Mouse (Mus musculus) CH12.LX (cell line): ENCODE measurements around the gene Trex1. TPM values are rescaled to one million over a fixed set of nuclear protein-coding genes. Genes with fewer than 3 reads are reported as not detected.

ENCODE experiments used
- DNase-seq: peaks from one replicate; pipeline ENCODE4 v3.0.0-alpha.2; 2013; ENCODE audit errors: extremely low read depth
- H3K27ac ChIP-seq: 2 replicates; pipeline ENCODE4 v1.5.1; 2012; ENCODE audit warnings: low read depth, mild to moderate bottlenecking, control low read depth, moderate library complexity; ENCODE audit not compliant: insufficient read depth
- H3K27me3 ChIP-seq: replicated peaks from 2 replicates; pipeline ENCODE3; 2012; ENCODE audit warnings: inconsistent platforms
- H3K36me3 ChIP-seq, 2 experiments: replicated peaks in 1 of 2; 2 replicates each; pipeline versions ENCODE3 to v1.6.1; 2012; ENCODE audit warnings: inconsistent platforms in 1 of 2, low read length in 1 of 2, mild to moderate bottlenecking in 1 of 2, mixed read lengths in 1 of 2, moderate library complexity in 1 of 2; ENCODE audit not compliant: control insufficient read depth in 1 of 2, insufficient read depth in 1 of 2
- H3K4me1 ChIP-seq, 2 experiments: 2 replicates each; pipeline ENCODE4 v1.6.1; 2012; ENCODE audit warnings: inconsistent platforms in 1 of 2, moderate library complexity in 1 of 2; ENCODE audit not compliant: insufficient read depth in 2 of 2, control insufficient read depth in 1 of 2
- H3K4me2 ChIP-seq: 2 replicates; pipeline ENCODE4 v1.6.1; 2012; ENCODE audit warnings: low read depth, mild to moderate bottlenecking, control low read depth; ENCODE audit not compliant: poor library complexity, insufficient read depth, severe bottlenecking
- H3K4me3 ChIP-seq, 3 experiments: fragments of 150-350 bp in 1 of 3; sonication (generic) in 1 of 3; replicated peaks in 1 of 3; 2 replicates each; pipeline versions ENCODE3 to v1.5.1; 2011 to 2012; ENCODE audit warnings: low read depth in 2 of 3, low read length in 2 of 3, mild to moderate bottlenecking in 2 of 3, moderate library complexity in 2 of 3, control low read depth in 1 of 3, improper control_type of control experiment in 1 of 3, inconsistent platforms in 1 of 3, mixed read lengths in 1 of 3; ENCODE audit not compliant: poor library complexity in 1 of 3
- H3K79me2 ChIP-seq: replicated peaks from 2 replicates; pipeline ENCODE4 v1.6.1; 2012; ENCODE audit warnings: mild to moderate bottlenecking, moderate library complexity; ENCODE audit not compliant: control insufficient read depth, poor library complexity, insufficient read depth, severe bottlenecking; ENCODE audit errors: extremely low read depth
- H3K9ac ChIP-seq: 2 replicates; pipeline ENCODE4 v1.6.1; 2012; ENCODE audit warnings: low read depth, mild to moderate bottlenecking, control low read depth, moderate library complexity; ENCODE audit not compliant: insufficient read depth
- H3K9me3 ChIP-seq: replicated peaks from 2 replicates; pipeline ENCODE3; 2012; ENCODE audit warnings: low read length, inconsistent platforms, mixed read lengths
- BHLHE40 ChIP-seq: IDR thresholded peaks from 2 replicates; pipeline ENCODE4 v1.6.1; 2011; ENCODE audit warnings: mild to moderate bottlenecking, low read depth, low read length, improper control_type of control experiment
- CHD1 ChIP-seq: IDR thresholded peaks from 2 replicates; pipeline ENCODE4 v1.6.1; 2012; ENCODE audit warnings: low read depth, low read length, improper control_type of control experiment, inconsistent platforms
- CHD2 ChIP-seq: IDR thresholded peaks from 2 replicates; pipeline ENCODE4 v1.6.1; 2011; ENCODE audit warnings: low read length, improper control_type of control experiment
- CTCF ChIP-seq, 2 experiments: IDR thresholded peaks in 1 of 2; conservative IDR thresholded peaks in 1 of 2; 2 replicates each; pipeline ENCODE4 v1.5.1; 2011 to 2012; ENCODE audit warnings: low read depth in 2 of 2, low read length in 2 of 2, improper control_type of control experiment in 1 of 2, inconsistent platforms in 1 of 2, mild to moderate bottlenecking in 1 of 2, moderate library complexity in 1 of 2
- E2F4 ChIP-seq: IDR thresholded peaks from 2 replicates; pipeline ENCODE4 v1.6.1; 2011; ENCODE audit warnings: low read depth, low read length, improper control_type of control experiment; ENCODE audit not compliant: insufficient replicate concordance
- ELF1 ChIP-seq: IDR thresholded peaks from 2 replicates; pipeline ENCODE4 v1.6.1; 2014; ENCODE audit warnings: low read depth, mild to moderate bottlenecking, inconsistent platforms, low read length, improper control_type of control experiment
- EP300 ChIP-seq: IDR thresholded peaks from 2 replicates; pipeline ENCODE4 v1.6.1; 2011; ENCODE audit warnings: low read length, improper control_type of control experiment
- ETS1 ChIP-seq: conservative IDR thresholded peaks from 2 replicates; pipeline ENCODE4 v1.6.1; 2012; ENCODE audit warnings: low read depth, mild to moderate bottlenecking, inconsistent platforms, low read length, improper control_type of control experiment, moderate library complexity
- GABPA ChIP-seq: IDR thresholded peaks from 2 replicates; pipeline ENCODE4 v1.6.1; 2012; ENCODE audit warnings: low read depth, low read length, improper control_type of control experiment, inconsistent platforms; ENCODE audit not compliant: insufficient replicate concordance
- HCFC1 ChIP-seq: IDR thresholded peaks from 2 replicates; pipeline ENCODE4 v1.6.1; 2012; ENCODE audit warnings: low read depth, mild to moderate bottlenecking, inconsistent platforms, low read length, improper control_type of control experiment
- IRF4 ChIP-seq: IDR thresholded peaks from 2 replicates; pipeline ENCODE4 v1.6.1; 2014; ENCODE audit warnings: low read depth, mild to moderate bottlenecking, inconsistent platforms, low read length, improper control_type of control experiment
- JUN ChIP-seq: IDR thresholded peaks from 2 replicates; pipeline ENCODE4 v1.6.1; 2011; ENCODE audit warnings: low read depth, mild to moderate bottlenecking, low read length, improper control_type of control experiment, moderate library complexity; ENCODE audit not compliant: insufficient read depth
- JUND ChIP-seq: conservative IDR thresholded peaks from 2 replicates; pipeline ENCODE4 v1.6.1; 2011; ENCODE audit warnings: low read depth, low read length, improper control_type of control experiment
- KAT2A ChIP-seq: IDR thresholded peaks from 2 replicates; pipeline ENCODE4 v1.6.1; 2012; ENCODE audit warnings: low read length, improper control_type of control experiment, inconsistent platforms; ENCODE audit not compliant: insufficient replicate concordance
- MAFK ChIP-seq: IDR thresholded peaks from 2 replicates; pipeline ENCODE4 v1.6.1; 2011; ENCODE audit warnings: low read length, improper control_type of control experiment; ENCODE audit not compliant: insufficient replicate concordance
- MAX ChIP-seq: IDR thresholded peaks from 2 replicates; pipeline ENCODE4 v1.6.1; 2011; ENCODE audit warnings: low read length, improper control_type of control experiment
- MAZ ChIP-seq: IDR thresholded peaks from 2 replicates; pipeline ENCODE4 v1.6.1; 2012; ENCODE audit warnings: low read depth, mild to moderate bottlenecking, inconsistent platforms, low read length, improper control_type of control experiment, moderate library complexity
- MEF2A ChIP-seq: IDR thresholded peaks from 2 replicates; pipeline ENCODE4 v1.6.1; 2014; ENCODE audit warnings: low read depth, mild to moderate bottlenecking, inconsistent platforms, low read length, improper control_type of control experiment, borderline replicate concordance
- MXI1 ChIP-seq: IDR thresholded peaks from 2 replicates; pipeline ENCODE4 v1.6.1; 2011; ENCODE audit warnings: mild to moderate bottlenecking, low read depth, low read length, improper control_type of control experiment
- MYC ChIP-seq: IDR thresholded peaks from 2 replicates; pipeline ENCODE4 v1.6.1; 2011; ENCODE audit warnings: low read depth, mild to moderate bottlenecking, improper control_type of control experiment, low read length
- NELFE ChIP-seq: IDR thresholded peaks from 2 replicates; pipeline ENCODE4 v1.6.1; 2011; ENCODE audit warnings: low read depth, low read length, improper control_type of control experiment
- NRF1 ChIP-seq: IDR thresholded peaks from 2 replicates; pipeline ENCODE4 v1.6.1; 2014; ENCODE audit warnings: low read depth, mild to moderate bottlenecking, inconsistent platforms, low read length, improper control_type of control experiment, moderate library complexity
- PAX5 ChIP-seq: IDR thresholded peaks from 2 replicates; pipeline ENCODE4 v1.6.1; 2012; ENCODE audit warnings: low read length, inconsistent platforms, mixed read lengths
- POLR2A ChIP-seq: IDR thresholded peaks from 2 replicates; pipeline ENCODE4 v1.6.1; 2011; ENCODE audit warnings: low read depth, mild to moderate bottlenecking, improper control_type of control experiment, low read length
- POLR2AphosphoS2 ChIP-seq: IDR thresholded peaks from 2 replicates; pipeline ENCODE4 v1.6.1; 2011; ENCODE audit warnings: low read depth, low read length, improper control_type of control experiment
- RAD21 ChIP-seq: IDR thresholded peaks from 2 replicates; pipeline ENCODE4 v1.6.1; 2011; ENCODE audit warnings: low read depth, mild to moderate bottlenecking, low read length, improper control_type of control experiment, moderate library complexity
- RCOR1 ChIP-seq: conservative IDR thresholded peaks from 2 replicates; pipeline ENCODE4 v1.6.1; 2012; ENCODE audit warnings: low read depth, mild to moderate bottlenecking, inconsistent platforms, low read length, improper control_type of control experiment
- SIN3A ChIP-seq: IDR thresholded peaks from 2 replicates; pipeline ENCODE4 v1.6.1; 2012; ENCODE audit warnings: low read length, improper control_type of control experiment, inconsistent platforms
- SMC3 ChIP-seq: IDR thresholded peaks from 2 replicates; pipeline ENCODE4 v1.6.1; 2011; ENCODE audit warnings: low read depth, low read length, improper control_type of control experiment
- TBP ChIP-seq: conservative IDR thresholded peaks from 2 replicates; pipeline ENCODE4 v1.6.1; 2011; ENCODE audit warnings: low read depth, low read length, improper control_type of control experiment
- TCF12 ChIP-seq: IDR thresholded peaks from 2 replicates; pipeline ENCODE4 v1.6.1; 2014; ENCODE audit warnings: low read depth, mild to moderate bottlenecking, inconsistent platforms, low read length, improper control_type of control experiment
- UBTF ChIP-seq: IDR thresholded peaks from 2 replicates; pipeline ENCODE4 v1.6.1; 2012; ENCODE audit warnings: low read depth, mild to moderate bottlenecking, inconsistent platforms, low read length, improper control_type of control experiment, moderate library complexity
- USF1 ChIP-seq: IDR thresholded peaks from 2 replicates; pipeline ENCODE4 v1.6.1; 2014; ENCODE audit warnings: low read depth, mild to moderate bottlenecking, inconsistent platforms, low read length, improper control_type of control experiment
- USF2 ChIP-seq: conservative IDR thresholded peaks from 2 replicates; pipeline ENCODE4 v1.6.1; 2011; ENCODE audit warnings: low read depth, low read length, improper control_type of control experiment
- ZC3H11A ChIP-seq: IDR thresholded peaks from 2 replicates; pipeline ENCODE4 v1.6.1; 2012; ENCODE audit warnings: low read depth, mild to moderate bottlenecking, inconsistent platforms, low read length, improper control_type of control experiment
- ZKSCAN1 ChIP-seq: IDR thresholded peaks from 2 replicates; pipeline ENCODE4 v1.6.1; 2012; ENCODE audit warnings: low read depth, inconsistent platforms, low read length, improper control_type of control experiment, borderline replicate concordance
- ZMIZ1 ChIP-seq: IDR thresholded peaks from 2 replicates; pipeline ENCODE4 v1.6.1; 2012; ENCODE audit warnings: low read depth, mild to moderate bottlenecking, inconsistent platforms, low read length, improper control_type of control experiment
- ZNF384 ChIP-seq: IDR thresholded peaks from 2 replicates; pipeline ENCODE4 v1.6.1; 2012; ENCODE audit warnings: low read depth, low read length, improper control_type of control experiment, inconsistent platforms
- dilution Hi-C: fragments of 300-500 bp; cut with MboI; formaldehyde crosslinking; loops from 2 replicates; pipeline ENCODE4 v1.14.3; 2020; ENCODE audit warnings: low sequenced_read_pairs; ENCODE audit not compliant: extremely low pct_unique_long_range_greater_than_20kb, extremely low pct_ligation_motif_present
- in situ Hi-C: fragments of 300-500 bp; cut with MboI; formaldehyde crosslinking; loops from 3 replicates; pipeline ENCODE4 v1.14.3; 2019; ENCODE audit warnings: low sequenced_read_pairs, low pct_ligation_motif_present, low pct_unique_long_range_greater_than_20kb, mixed read lengths
- polyA plus RNA-seq: library from polyadenylated mRNA; unstranded; fragments of >175 nt; gene quantifications from 2 replicates; pipeline ENCODE4 v1.2.1, GENCODE M21; 2012; ENCODE audit warnings: low read depth; ENCODE audit not compliant: insufficient read length
- total RNA-seq, 2 experiments: library from RNA; depleted of rRNA; stranded (reverse); fragments of 300-350 nt in 1 of 2; fragments of >200 nt in 1 of 2; gene quantifications; 2 replicates each; pipeline ENCODE4 v1.2.3; 2012 to 2014

Gene Trex1
- total and polyA plus RNA-seq, 3 experiments, result 20.8 to 22.9 (median 21.1) TPM

GRCm38 (mm10) chr9:109051651-109052489 is 7.7 kb downstream of the Trex1 start:
- Histone ChIP-seq H3K36me3 (peaks cover 12 to 27% of the 10 kb centered on the region in 2 experiments), H3K9ac (peak overlapping the region; percentile 56), H3K79me2 (peaks cover 64% of the 10 kb centered on the region), H3K27ac (peak overlapping the region; percentile 93), H3K4me3 (peak overlapping the region; percentile 67 to 91 (median 70)), H3K4me2 (peak overlapping the region; percentile 88), H3K27me3 (no peaks in the 10 kb centered on the region), H3K9me3 (no peaks in the 10 kb centered on the region), H3K4me1 (peaks cover 27 to 57% of the 10 kb centered on the region in 2 experiments)
- dilution Hi-C loops (no loop called here), in situ Hi-C loops (no loop called here)
- DNase-seq, result peak; percentile 74
- TF ChIP-seq NRF1 (no peak), KAT2A (0 out of 2 replicates have a peak, but pooled peaks have one; percentile 38), NELFE (peak; percentile 30; the same call in 1 of the 2 replicates), ZMIZ1 (no peak), MAZ (peak; percentile 34; the same call in 1 of the 2 replicates), POLR2AphosphoS2 (no peak), MAX (no peak), CHD2 (0 out of 2 replicates have a peak, but pooled peaks have one; percentile 14), ZKSCAN1 (no peak), MXI1 (no peak; the same call in 1 of the 2 replicates), ETS1 (peak; percentile 37; the same call in 1 of the 2 replicates), ELF1 (no peak; the same call in 1 of the 2 replicates), POLR2A (no peak), RCOR1 (peak; percentile 46; the same call in 1 of the 2 replicates), MEF2A (no peak; the same call in 1 of the 2 replicates), GABPA (no peak), MYC (0 out of 2 replicates have a peak, but pooled peaks have one; percentile 13), TBP (0 out of 2 replicates have a peak, but pooled peaks have one; percentile 37), BHLHE40 (peak; percentile 31), EP300 (peak; percentile 17; the same call in 1 of the 2 replicates), JUN (no peak; the same call in 1 of the 2 replicates), SIN3A (no peak), CHD1 (no peak; the same call in 1 of the 2 replicates), IRF4 (peak; percentile 42; the same call in 1 of the 2 replicates), PAX5 (no peak), ZC3H11A (no peak), SMC3 (no peak), E2F4 (no peak), CTCF (conservative IDR thresholded peaks at IDR 0.05 in 1 of 2, IDR thresholded peaks at IDR 0.05 in 1 of 2; ENCODE audit: low read depth in 2 of 2, low read length in 2 of 2) (no peak), MAFK (no peak), TCF12 (no peak; the same call in 1 of the 2 replicates), JUND (no peak), UBTF (no peak), RAD21 (no peak), ZNF384 (no peak), USF1 (no peak), USF2 (no peak), HCFC1 (no peak; the same call in 1 of the 2 replicates)
